Mouse (Mus musculus) kidney, adult 9 months (tissue): ENCODE measurements around the gene Gk5.

ENCODE experiments used
- DNase-seq: peaks from one replicate; pipeline ENCODE4 v3.0.0; 2022

Gene Gk5

GRCm38 (mm10) chr9:96230271-96230670 is 111.1 kb downstream of the Gk5 start:
- no peak for DNase-seq
